22 mouse cellular contexts compared by ENCODE assay signal in the genomic region with DNA sequence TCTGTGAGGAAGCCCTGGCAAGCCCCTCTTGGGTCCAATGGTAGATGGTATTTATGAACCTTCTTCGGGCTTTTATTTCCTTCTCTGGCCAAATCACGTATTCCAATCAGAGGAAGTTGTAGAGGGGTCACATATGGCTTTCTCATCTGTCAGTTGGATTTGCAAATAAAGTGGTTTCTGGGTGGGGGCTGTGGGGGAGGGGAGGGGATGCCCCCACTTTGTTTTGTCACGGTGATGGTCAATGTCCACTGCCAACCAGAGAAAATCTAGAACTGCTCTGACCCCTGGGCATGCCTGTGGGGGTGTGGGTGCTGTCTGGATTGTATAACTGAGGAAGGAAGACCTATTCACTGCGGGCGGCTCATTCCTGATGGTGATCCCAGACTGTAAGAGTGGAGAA. TPM values are rescaled to one million over a fixed set of nuclear protein-coding genes. Genes with fewer than 3 reads are reported as not detected.
DNase-seq lines count a peak whose midpoint lies in the region; ATAC-seq and TF ChIP-seq lines count a peak whose summit lies in the region.
"Had no signal": no experiment of that assay in that cellular context is flagged by ENCODE, and none has a peak within 500 bp of the region (broad histone marks: within the 10 kb centered on the region; RNA-seq: fewer than 3 reads in every experiment).

No protein-coding gene starts in this region.

- TF ChIP-seq CTCF in lung, embryonic 14.5 days (IDR thresholded peaks at IDR 0.05; ENCODE audit: low read depth) = no peak
- TF ChIP-seq CTCF in midbrain, postnatal 0 days (IDR thresholded peaks at IDR 0.05) = no peak
- TF ChIP-seq CTCF in small intestine, adult 2 months (IDR thresholded peaks at IDR 0.05; ENCODE audit: extremely low read depth, insufficient read length, insufficient replicate concordance, low read depth, low read length) = no peak

- TF ChIP-seq POLR2A in small intestine, adult 2 months (IDR thresholded peaks at IDR 0.05; ENCODE audit: low read depth, low read length) = no peak

- no peaks in the 10 kb centered on the region for H3K9me3 ChIP-seq in hindbrain, embryonic 11.5 days (ENCODE audit: control insufficient read depth, low read length)
- H3K9me3 ChIP-seq in hindbrain, embryonic 16.5 days (ENCODE audit: control insufficient read depth, low read length) = no peaks in the 10 kb centered on the region
- no peaks in the 10 kb centered on the region for H3K9me3 ChIP-seq in lung, embryonic 14.5 days (ENCODE audit: low read depth, low read length)
- no peaks in the 10 kb centered on the region for H3K9me3 ChIP-seq in midbrain, postnatal 0 days (ENCODE audit: low read length)
- H3K9me3 ChIP-seq in midbrain, embryonic 15.5 days = no peaks in the 10 kb centered on the region
- H3K9me3 ChIP-seq: heart, embryonic 13.5 days; limb, embryonic 13.5 days; neural tube, embryonic 13.5 days had no signal

- ATAC-seq in hindbrain, embryonic 11.5 days (ENCODE audit: low FRiP score) = no peak
- no peak for ATAC-seq in hindbrain, embryonic 16.5 days
- no peak for ATAC-seq in lung, embryonic 14.5 days (ENCODE audit: insufficient read depth)
- no peak for ATAC-seq in midbrain, postnatal 0 days (ENCODE audit: low FRiP score)
- ATAC-seq in midbrain, embryonic 15.5 days (replicated peaks) = no peak
- ATAC-seq: activated CD4-positive, CD25-positive, alpha-beta regulatory T cell, adult 4 months; forebrain, embryonic 16.5 days; lung, postnatal 0 days had no signal

- H3K27me3 ChIP-seq in hindbrain, embryonic 11.5 days (ENCODE audit: control insufficient read depth, insufficient read depth, low read length) = no peaks in the 10 kb centered on the region
- H3K27me3 ChIP-seq in hindbrain, embryonic 16.5 days (replicated peaks; ENCODE audit: control insufficient read depth, insufficient read depth, low read length) = no peaks in the 10 kb centered on the region
- H3K27me3 ChIP-seq in lung, embryonic 14.5 days (ENCODE audit: insufficient read depth, low read length) = no peaks in the 10 kb centered on the region
- H3K27me3 ChIP-seq in midbrain, postnatal 0 days (ENCODE audit: insufficient read depth, low read length) = peaks cover 7% of the 10 kb centered on the region; the same call in 1 of the 2 replicates
- H3K27me3 ChIP-seq in midbrain, embryonic 15.5 days (replicated peaks) = peaks cover 16% of the 10 kb centered on the region
- H3K27me3 ChIP-seq in small intestine, adult 2 months (ENCODE audit: control insufficient read depth, insufficient read depth, low read length) = no peaks in the 10 kb centered on the region
- H3K27me3 ChIP-seq: heart, embryonic 13.5 days; limb, embryonic 13.5 days had no signal

- no peak overlapping the region for H3K4me3 ChIP-seq in hindbrain, embryonic 11.5 days (ENCODE audit: low read depth, low read length)
- H3K4me3 ChIP-seq in hindbrain, embryonic 16.5 days (ENCODE audit: low read length) = no peak overlapping the region
- no peak overlapping the region for H3K4me3 ChIP-seq in lung, embryonic 14.5 days (ENCODE audit: low read depth, low read length)
- H3K4me3 ChIP-seq in midbrain, postnatal 0 days (ENCODE audit: low read depth, low read length) = no peak overlapping the region
- H3K4me3 ChIP-seq in midbrain, embryonic 15.5 days = no peak overlapping the region
- H3K4me3 ChIP-seq in small intestine, adult 2 months (ENCODE audit: low read depth, low read length) = no peak overlapping the region
- H3K4me3 ChIP-seq: heart, embryonic 13.5 days; limb, embryonic 13.5 days; neural tube, embryonic 13.5 days had no signal

- H3K36me3 ChIP-seq in hindbrain, embryonic 11.5 days (ENCODE audit: control insufficient read depth, insufficient read depth, low read length) = no peaks in the 10 kb centered on the region
- no peaks in the 10 kb centered on the region for H3K36me3 ChIP-seq in hindbrain, embryonic 16.5 days (ENCODE audit: control insufficient read depth, insufficient read depth, low read length)
- H3K36me3 ChIP-seq in lung, embryonic 14.5 days (ENCODE audit: insufficient read depth) = no peaks in the 10 kb centered on the region
- no peaks in the 10 kb centered on the region for H3K36me3 ChIP-seq in midbrain, postnatal 0 days (ENCODE audit: insufficient read depth, low read length)
- H3K36me3 ChIP-seq in midbrain, embryonic 15.5 days (replicated peaks) = no peaks in the 10 kb centered on the region
- no peaks in the 10 kb centered on the region for H3K36me3 ChIP-seq in small intestine, adult 2 months (ENCODE audit: control insufficient read depth, insufficient read depth, low read length)
- H3K36me3 ChIP-seq: heart, embryonic 13.5 days; limb, embryonic 13.5 days; neural tube, embryonic 13.5 days had no signal

- no peak overlapping the region for H3K4me2 ChIP-seq in hindbrain, embryonic 11.5 days (replicated peaks; ENCODE audit: low read depth, low read length)
- H3K4me2 ChIP-seq in hindbrain, embryonic 16.5 days (ENCODE audit: low read length) = no peak overlapping the region
- no peak overlapping the region for H3K4me2 ChIP-seq in lung, embryonic 14.5 days
- no peak overlapping the region for H3K4me2 ChIP-seq in midbrain, postnatal 0 days (ENCODE audit: low read depth, low read length, poor library complexity, severe bottlenecking)
- no peak overlapping the region for H3K4me2 ChIP-seq in midbrain, embryonic 15.5 days
- H3K4me2 ChIP-seq: limb, embryonic 13.5 days; liver, embryonic 11.5 days; neural tube, embryonic 13.5 days had no signal

- H3K4me1 ChIP-seq in hindbrain, embryonic 11.5 days (replicated peaks; ENCODE audit: control insufficient read depth, insufficient read depth, low read length) = no peaks in the 10 kb centered on the region
- H3K4me1 ChIP-seq in hindbrain, embryonic 16.5 days (ENCODE audit: control insufficient read depth, insufficient read depth, low read depth, low read length) = no peaks in the 10 kb centered on the region
- no peaks in the 10 kb centered on the region for H3K4me1 ChIP-seq in lung, embryonic 14.5 days (ENCODE audit: insufficient read depth)
- no peaks in the 10 kb centered on the region for H3K4me1 ChIP-seq in midbrain, postnatal 0 days (ENCODE audit: insufficient read depth, low read length)
- peaks cover 10% of the 10 kb centered on the region for H3K4me1 ChIP-seq in midbrain, embryonic 15.5 days
- peaks cover 15% of the 10 kb centered on the region for H3K4me1 ChIP-seq in small intestine, adult 2 months (ENCODE audit: control insufficient read depth, insufficient read depth, insufficient read length, low read length)

- DNase-seq in hindbrain, embryonic 11.5 days (ENCODE audit: low spot score) = peak; percentile 17
- DNase-seq in lung, embryonic 14.5 days = no peak
- DNase-seq in lung, postnatal 10 days = no peak
- DNase-seq in midbrain, postnatal 0 days (ENCODE audit: low spot score) = peak; percentile 10
- DNase-seq in adrenal gland, postnatal 4 days (ENCODE audit: low spot score in 2 of 2) = no peak
- DNase-seq: adrenal gland, adult 2 months; adrenal gland, postnatal 36 days; B cell, adult 2 months; cerebellum, adult 2 months; cerebellum, postnatal 36 days; heart, postnatal 10 days; thymus, postnatal 4 days had no signal

- no peak overlapping the region for H3K9ac ChIP-seq in hindbrain, embryonic 11.5 days (ENCODE audit: low read depth, low read length)
- H3K9ac ChIP-seq in hindbrain, embryonic 16.5 days (ENCODE audit: low read depth, low read length) = no peak overlapping the region
- H3K9ac ChIP-seq in lung, embryonic 14.5 days = no peak overlapping the region
- no peak overlapping the region for H3K9ac ChIP-seq in midbrain, postnatal 0 days (replicated peaks; ENCODE audit: low read length, poor library complexity, severe bottlenecking)
- H3K9ac ChIP-seq in midbrain, embryonic 15.5 days = no peak overlapping the region
- H3K9ac ChIP-seq: heart, embryonic 13.5 days; limb, embryonic 13.5 days; neural tube, embryonic 13.5 days had no signal

- no peak overlapping the region for H3K27ac ChIP-seq in hindbrain, embryonic 11.5 days (ENCODE audit: low read depth, low read length)
- H3K27ac ChIP-seq in hindbrain, embryonic 16.5 days (ENCODE audit: low read depth, low read length) = no peak overlapping the region
- H3K27ac ChIP-seq in lung, embryonic 14.5 days (ENCODE audit: low read depth) = peak overlapping the region; percentile 52
- no peak overlapping the region for H3K27ac ChIP-seq in midbrain, postnatal 0 days (ENCODE audit: low read depth, low read length)
- no peak overlapping the region for H3K27ac ChIP-seq in midbrain, embryonic 15.5 days
- 0 out of 2 replicates have a peak overlapping the region, but pooled peaks have one; percentile 12 for H3K27ac ChIP-seq in small intestine, adult 2 months (ENCODE audit: insufficient read depth, low read depth, low read length)
- H3K27ac ChIP-seq: limb, embryonic 13.5 days; neural tube, embryonic 13.5 days had no signal

- WGBS in hindbrain, embryonic 11.5 days = 68% methylated on average over 5 of the region's 5 CpGs
- 53% methylated on average over 5 of the region's 5 CpGs for WGBS in hindbrain, embryonic 16.5 days
- WGBS in lung, embryonic 14.5 days = 64% methylated on average over 5 of the region's 5 CpGs
- WGBS in midbrain, postnatal 0 days = 36% methylated on average over 5 of the region's 5 CpGs
- 43% methylated on average over 5 of the region's 5 CpGs for WGBS in midbrain, embryonic 15.5 days
- 36% methylated on average over 5 of the region's 5 CpGs for WGBS in small intestine, adult 2 months

RNA-seq across cellular contexts. Expression of a gene that starts 4.6 kb away (rescaled TPM):
- 0.05 and 0.20 TPM in 2 replicates for polyA plus RNA-seq in hindbrain, embryonic 11.5 days (2014; fragmentation: Nextera tagmentation; extraction: Ambion mirVana)
- 0.51 and 0.56 TPM in 2 replicates for polyA plus RNA-seq in hindbrain, embryonic 16.5 days (2015; fragmentation: Nextera tagmentation; extraction: Ambion mirVana)
- 0.15 and 0.29 TPM in 2 replicates for polyA plus RNA-seq in lung, embryonic 14.5 days (2014; fragmentation: Nextera tagmentation; extraction: Ambion mirVana)
- 0.44 and 1.3 TPM in 2 replicates for total RNA-seq in midbrain, postnatal 0 days (2014; rRNA removed)
- polyA plus RNA-seq in midbrain, postnatal 0 days (2015; fragmentation: Nextera tagmentation; extraction: Ambion mirVana) = 0.51 and 0.65 TPM in 2 replicates
- polyA plus RNA-seq in midbrain, embryonic 15.5 days (2015; fragmentation: Nextera tagmentation; extraction: Ambion mirVana) = 0.57 and 0.94 TPM in 2 replicates
- polyA plus RNA-seq in small intestine, adult 2 months (2012; rRNA removed) = 0.27 and 1.1 TPM in 2 replicates
- under 1 TPM; 0.20 to 0.48 TPM for total RNA-seq in adrenal gland, postnatal 4 days (2021)

RNA-seq across cellular contexts. Expression of a gene that starts 22.7 kb away (rescaled TPM):
- 13.8 and 17.4 TPM in 2 replicates for polyA plus RNA-seq in hindbrain, embryonic 11.5 days (2014; fragmentation: Nextera tagmentation; extraction: Ambion mirVana)
- 13.8 and 17.7 TPM in 2 replicates for polyA plus RNA-seq in hindbrain, embryonic 16.5 days (2015; fragmentation: Nextera tagmentation; extraction: Ambion mirVana)
- 13.8 and 15.5 TPM in 2 replicates for polyA plus RNA-seq in lung, embryonic 14.5 days (2014; fragmentation: Nextera tagmentation; extraction: Ambion mirVana)
- total RNA-seq in midbrain, postnatal 0 days (2014; rRNA removed) = 43.2 and 49.1 TPM in 2 replicates
- 12.1 and 14.5 TPM in 2 replicates for polyA plus RNA-seq in midbrain, postnatal 0 days (2015; fragmentation: Nextera tagmentation; extraction: Ambion mirVana)
- 18.8 and 21.1 TPM in 2 replicates for polyA plus RNA-seq in midbrain, embryonic 15.5 days (2015; fragmentation: Nextera tagmentation; extraction: Ambion mirVana)
- polyA plus RNA-seq in small intestine, adult 2 months (2012; rRNA removed) = 3.1 and 5.3 TPM in 2 replicates
- 10 to 100 TPM; 21.8 to 22.1 TPM for total RNA-seq in adrenal gland, postnatal 4 days (2021)

Comparison
In these comparisons a context has a peak if more than half of its experiments do, and no peak if none do; other contexts are left out.
1. DNase-seq: peak in hindbrain, embryonic 11.5 days (single experiment) and midbrain, postnatal 0 days (single experiment); none in lung, embryonic 14.5 days (single experiment), lung, postnatal 10 days (single experiment) and adrenal gland, postnatal 4 days (0 of 2).
2. H3K27ac ChIP-seq: peak in lung, embryonic 14.5 days (single experiment) and small intestine, adult 2 months (single experiment); none in hindbrain, embryonic 11.5 days (single experiment), hindbrain, embryonic 16.5 days (single experiment), midbrain, postnatal 0 days (single experiment) and midbrain, embryonic 15.5 days (single experiment).